Mouse (Mus musculus): ENCODE results near the gene Ovca2. TPM values are rescaled to one million over a fixed set of nuclear protein-coding genes. Genes with fewer than 3 reads are reported as not detected.
"Not testable (repeated sequence)": the region's sequence is repeated elsewhere in the genome, so short reads cannot be mapped to it uniquely, and the experiment has no call there.

Gene Ovca2
- polyA plus RNA-seq, 1 experiment from 2014 or later, result 14.4 TPM

DNA sequence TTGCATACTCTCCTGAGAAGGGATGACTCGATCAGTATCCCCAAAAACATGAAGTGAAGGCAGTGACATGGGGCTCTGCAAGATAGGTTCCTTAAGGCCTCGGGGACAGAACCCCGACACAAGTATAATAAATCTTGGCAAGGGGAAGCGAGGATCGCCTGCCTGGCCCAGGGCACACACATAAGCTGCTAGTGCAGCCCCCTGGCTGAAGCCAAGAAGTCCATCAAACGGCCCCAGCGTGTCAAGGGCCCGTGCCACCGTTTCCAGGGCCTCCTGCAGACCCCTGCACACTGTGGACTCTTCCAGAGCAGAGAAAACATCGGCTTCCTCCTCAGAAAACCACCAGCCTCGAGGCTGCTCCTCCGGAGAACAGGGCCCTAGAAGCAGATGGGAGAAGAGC, 624 bp downstream of the Ovca2 start:
- no peak for ATAC-seq
- H3K9ac ChIP-seq (ENCODE audit: low read depth, low read length), result peak overlapping the region; percentile 89
- 48% methylated on average over 12 of the region's 12 CpGs for WGBS

DNA sequence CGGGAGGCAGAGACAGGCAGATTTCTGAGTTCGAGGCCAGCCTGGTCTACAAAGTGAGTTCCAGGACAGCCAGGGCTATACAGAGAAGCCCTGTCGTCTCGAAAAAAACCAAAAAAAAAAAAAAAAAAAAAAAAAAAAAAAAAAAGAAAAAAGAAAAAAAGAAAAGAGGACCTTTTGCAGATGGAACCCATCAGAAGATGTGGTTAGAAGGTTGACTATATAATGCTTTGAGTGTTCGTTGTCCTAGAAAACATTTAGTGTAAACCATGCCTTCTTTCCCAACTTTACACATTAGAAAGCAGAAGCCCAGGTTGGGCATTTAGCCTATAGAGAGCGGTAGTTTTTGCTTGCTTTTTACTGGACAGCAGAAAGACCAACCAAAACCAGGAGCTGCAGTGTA, 4.1 kb downstream of the Ovca2 start:
- 77% methylated on average over 6 of the region's 6 CpGs for WGBS
- H3K9ac ChIP-seq (ENCODE audit: low read depth, low read length); ATAC-seq; H3K36me3 ChIP-seq (ENCODE audit: control insufficient read depth, insufficient read depth, low read length); H3K27ac ChIP-seq (ENCODE audit: low read depth, low read length); H3K4me2 ChIP-seq (ENCODE audit: low read length); H3K4me3 ChIP-seq (ENCODE audit: low read length); H3K27me3 ChIP-seq (replicated peaks; ENCODE audit: control insufficient read depth, insufficient read depth, low read length); H3K9me3 ChIP-seq (ENCODE audit: control insufficient read depth, low read length): not testable (repeated sequence)
- peaks cover 28% of the 10 kb centered on the region for H3K4me1 ChIP-seq (ENCODE audit: control insufficient read depth, insufficient read depth, low read depth, low read length)

More for the DNA sequence above, 624 bp downstream of the Ovca2 start:
- peaks cover 5% of the 10 kb centered on the region for H3K36me3 ChIP-seq (ENCODE audit: control insufficient read depth, insufficient read depth, low read length)
- no peak overlapping the region for H3K27ac ChIP-seq (ENCODE audit: low read depth, low read length)
- peaks cover 18% of the 10 kb centered on the region for H3K4me1 ChIP-seq (ENCODE audit: control insufficient read depth, insufficient read depth, low read depth, low read length)
- H3K9me3 ChIP-seq (ENCODE audit: control insufficient read depth, low read length), result no peaks in the 10 kb centered on the region
- H3K4me3 ChIP-seq (ENCODE audit: low read length), result peak overlapping the region; percentile 73
- peak overlapping the region; percentile 98 for H3K4me2 ChIP-seq (ENCODE audit: low read length)
- H3K27me3 ChIP-seq (replicated peaks; ENCODE audit: control insufficient read depth, insufficient read depth, low read length), result no peaks in the 10 kb centered on the region

DNA sequence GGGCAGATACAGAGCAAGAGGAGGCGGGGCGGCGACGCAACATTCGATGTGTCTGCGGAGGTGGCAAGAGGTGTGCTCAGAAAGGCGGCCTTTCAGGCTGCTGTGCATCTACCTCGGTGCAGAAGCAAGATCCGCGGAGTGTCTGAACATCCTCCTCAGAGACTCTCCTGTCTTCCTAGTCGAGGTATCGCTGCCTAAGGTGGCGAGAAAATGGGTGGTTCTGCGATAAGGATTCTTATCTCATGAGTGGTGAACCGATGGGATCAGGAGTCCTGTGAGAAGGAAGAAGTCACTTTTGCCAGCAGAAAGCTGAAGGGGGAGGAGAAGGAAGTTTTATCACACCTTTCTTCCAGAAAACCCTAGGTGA, 4.9 kb downstream of the Ovca2 start:
- Histone ChIP-seq H3K4me3 (ENCODE audit: low read length) (peak overlapping the region; percentile 76), H3K4me1 (ENCODE audit: control insufficient read depth, insufficient read depth, low read depth, low read length) (peaks cover 32% of the 10 kb centered on the region), H3K27me3 (replicated peaks; ENCODE audit: control insufficient read depth, insufficient read depth, low read length) (peaks cover 2% of the 10 kb centered on the region; the same call in 1 of the 2 replicates), H3K9ac (ENCODE audit: low read depth, low read length) (peak overlapping the region; percentile 73), H3K9me3 (ENCODE audit: control insufficient read depth, low read length) (no peaks in the 10 kb centered on the region), H3K27ac (ENCODE audit: low read depth, low read length) (peak overlapping the region; percentile 84), H3K36me3 (ENCODE audit: control insufficient read depth, insufficient read depth, low read length) (no peaks in the 10 kb centered on the region; the same call in 1 of the 2 replicates), H3K4me2 (ENCODE audit: low read length) (peak overlapping the region; percentile 77)
- no peak for ATAC-seq
- 3% methylated on average over 15 of the region's 15 CpGs for WGBS

DNA sequence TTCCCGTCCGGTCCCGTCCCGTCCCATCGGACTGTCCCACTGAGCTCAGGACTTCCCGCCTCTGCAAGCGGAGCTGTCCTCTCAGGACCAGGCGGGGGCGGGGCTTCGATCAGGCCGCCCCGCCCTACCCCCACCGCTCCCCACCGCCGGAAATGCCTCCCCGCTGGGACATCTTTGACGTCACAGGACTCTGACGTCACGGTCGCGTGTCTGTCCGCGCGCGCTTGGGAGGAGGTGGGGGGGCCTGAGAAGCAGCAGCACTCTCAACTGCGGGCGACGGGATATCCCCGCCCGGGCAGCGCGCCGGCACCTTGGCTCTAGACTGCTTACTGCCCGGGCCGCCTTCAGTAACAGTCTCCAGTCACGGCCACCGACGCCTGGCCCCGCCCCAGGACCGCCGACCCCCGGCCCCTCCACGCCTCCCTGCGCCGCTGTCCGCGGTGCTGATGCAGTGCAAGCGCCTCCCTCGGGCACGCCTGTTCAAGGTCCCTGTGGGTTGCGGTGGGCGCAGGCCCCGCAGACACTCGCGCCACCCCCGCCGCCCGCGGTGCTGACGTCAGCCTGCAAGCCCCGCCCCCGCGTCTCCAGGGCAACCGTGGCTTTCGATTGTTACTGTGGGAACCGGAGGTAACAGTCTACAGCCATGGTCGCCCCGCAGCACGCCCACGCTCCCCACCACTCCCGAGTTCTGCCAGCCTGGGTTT, 5.4 kb downstream of the Ovca2 start:
- H3K27me3 ChIP-seq (replicated peaks; ENCODE audit: control insufficient read depth, insufficient read depth, low read length), result peaks cover 7% of the 10 kb centered on the region; the same call in 1 of the 2 replicates
- H3K4me1 ChIP-seq (ENCODE audit: control insufficient read depth, insufficient read depth, low read depth, low read length), result peaks cover 37% of the 10 kb centered on the region
- H3K9me3 ChIP-seq (ENCODE audit: control insufficient read depth, low read length), result no peaks in the 10 kb centered on the region
- H3K36me3 ChIP-seq (ENCODE audit: control insufficient read depth, insufficient read depth, low read length), result no peaks in the 10 kb centered on the region; the same call in 1 of the 2 replicates
- WGBS, result under 1% methylated on average over 68 of the region's 71 CpGs
- peak overlapping the region; percentile 84 for H3K27ac ChIP-seq (ENCODE audit: low read depth, low read length)
- peak overlapping the region; percentile 76 for H3K4me3 ChIP-seq (ENCODE audit: low read length)
- peak overlapping the region; percentile 73 for H3K9ac ChIP-seq (ENCODE audit: low read depth, low read length)
- peak; percentile 62 for ATAC-seq
- peak overlapping the region; percentile 77 for H3K4me2 ChIP-seq (ENCODE audit: low read length)

DNA sequence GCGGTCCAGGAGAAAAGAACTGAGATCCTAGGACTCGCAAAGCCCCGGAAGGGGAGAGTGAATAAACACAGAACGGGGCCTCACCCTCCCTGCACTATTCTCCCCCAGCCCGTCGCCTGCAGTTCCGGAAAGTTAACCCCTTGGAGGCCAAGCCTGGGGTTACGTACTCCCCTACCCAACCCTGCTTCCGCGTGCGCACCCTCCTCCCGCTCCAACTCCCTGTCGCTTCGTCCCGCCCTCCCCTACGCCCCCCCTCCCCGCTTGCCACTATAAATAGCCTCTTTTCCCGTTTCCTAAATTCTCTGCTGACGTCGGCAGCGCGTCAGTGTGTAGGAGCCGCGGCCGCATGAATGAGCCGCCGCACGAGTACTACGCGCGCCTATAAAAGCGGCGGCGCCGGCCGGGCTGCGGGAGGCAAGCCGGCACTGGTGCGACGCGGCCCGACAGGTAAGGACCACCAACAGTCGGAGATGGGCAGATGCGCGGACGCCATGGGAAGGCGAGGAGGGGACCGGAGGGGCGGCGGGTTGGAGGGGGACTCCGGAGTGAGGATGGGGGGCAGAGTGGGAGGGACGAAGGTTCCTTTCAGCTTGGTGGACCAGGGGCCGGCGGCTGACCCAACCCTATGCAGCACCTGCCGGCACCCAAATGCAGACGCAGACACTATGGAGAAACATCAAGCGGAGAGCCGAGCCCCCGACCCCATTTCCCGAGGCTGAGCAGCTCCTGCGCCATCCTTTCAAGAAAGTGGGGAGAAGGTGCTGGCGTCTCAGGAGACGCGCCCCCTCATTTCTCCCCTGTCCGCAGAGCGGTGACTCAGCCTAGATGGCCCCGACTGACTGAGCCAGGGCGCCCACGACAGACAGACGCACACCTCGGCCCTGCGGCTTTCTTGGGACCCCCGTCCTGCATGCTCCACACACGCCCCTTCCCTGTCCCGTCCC, 6.2 kb downstream of the Ovca2 start:
- H3K36me3 ChIP-seq (ENCODE audit: control insufficient read depth, insufficient read depth, low read length), result no peaks in the 10 kb centered on the region; the same call in 1 of the 2 replicates
- peak overlapping the region; percentile 77 for H3K4me2 ChIP-seq (ENCODE audit: low read length)
- H3K27ac ChIP-seq (ENCODE audit: low read depth, low read length), result peak overlapping the region; percentile 41; the same call in 1 of the 2 replicates
- peaks cover 32% of the 10 kb centered on the region for H3K4me1 ChIP-seq (ENCODE audit: control insufficient read depth, insufficient read depth, low read depth, low read length)
- H3K27me3 ChIP-seq (replicated peaks; ENCODE audit: control insufficient read depth, insufficient read depth, low read length), result peaks cover 9% of the 10 kb centered on the region
- no peaks in the 10 kb centered on the region for H3K9me3 ChIP-seq (ENCODE audit: control insufficient read depth, low read length)
- ATAC-seq, result no peak
- peak overlapping the region; percentile 73 for H3K9ac ChIP-seq (ENCODE audit: low read depth, low read length)
- H3K4me3 ChIP-seq (ENCODE audit: low read length), result peak overlapping the region; percentile 76
- WGBS, result under 1% methylated on average over 71 of the region's 75 CpGs

DNA sequence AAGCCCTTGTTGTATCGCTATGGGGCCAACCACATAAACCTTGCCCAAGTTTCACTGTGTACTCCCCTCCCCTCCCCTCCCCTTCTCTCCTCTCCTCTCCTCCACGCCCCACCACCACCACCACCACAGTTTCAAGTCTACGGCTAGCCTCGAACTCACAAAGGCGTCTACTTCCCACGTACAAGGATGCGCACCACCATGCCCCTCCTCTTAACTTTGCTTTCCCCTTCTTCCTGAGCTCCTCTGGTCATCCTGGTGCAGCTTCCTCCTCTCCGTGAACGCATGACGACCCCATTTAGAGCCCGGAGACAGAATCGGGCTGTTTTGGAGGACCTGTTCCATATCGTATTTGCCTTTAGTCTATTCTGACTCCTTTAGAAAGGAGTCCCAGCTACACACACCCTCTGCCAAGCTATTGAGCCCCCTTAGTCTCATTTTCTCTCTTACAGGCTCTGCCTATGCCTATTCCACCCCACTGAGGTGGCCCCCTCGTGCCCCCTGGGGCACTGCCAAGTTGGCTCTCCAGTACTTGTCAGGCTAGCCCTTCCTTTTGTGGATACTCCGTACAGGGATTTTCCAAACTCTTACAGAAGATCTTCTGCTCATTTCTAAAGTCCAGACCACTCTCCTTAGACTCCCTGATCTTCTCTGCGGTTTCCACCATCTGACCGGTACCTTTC, 7.3 kb downstream of the Ovca2 start:
- no peaks in the 10 kb centered on the region for H3K36me3 ChIP-seq (ENCODE audit: control insufficient read depth, insufficient read depth, low read length)
- no peaks in the 10 kb centered on the region for H3K9me3 ChIP-seq (ENCODE audit: control insufficient read depth, low read length)
- no peak overlapping the region for H3K9ac ChIP-seq (ENCODE audit: low read depth, low read length)
- peaks cover 20% of the 10 kb centered on the region for H3K27me3 ChIP-seq (replicated peaks; ENCODE audit: control insufficient read depth, insufficient read depth, low read length)
- WGBS, result 8% methylated on average over 17 of the region's 17 CpGs
- peaks cover 36% of the 10 kb centered on the region for H3K4me1 ChIP-seq (ENCODE audit: control insufficient read depth, insufficient read depth, low read depth, low read length)
- H3K27ac ChIP-seq (ENCODE audit: low read depth, low read length), result no peak overlapping the region
- no peak overlapping the region for H3K4me3 ChIP-seq (ENCODE audit: low read length)
- no peak for ATAC-seq
- H3K4me2 ChIP-seq (ENCODE audit: low read length), result peak overlapping the region; percentile 92

DNA sequence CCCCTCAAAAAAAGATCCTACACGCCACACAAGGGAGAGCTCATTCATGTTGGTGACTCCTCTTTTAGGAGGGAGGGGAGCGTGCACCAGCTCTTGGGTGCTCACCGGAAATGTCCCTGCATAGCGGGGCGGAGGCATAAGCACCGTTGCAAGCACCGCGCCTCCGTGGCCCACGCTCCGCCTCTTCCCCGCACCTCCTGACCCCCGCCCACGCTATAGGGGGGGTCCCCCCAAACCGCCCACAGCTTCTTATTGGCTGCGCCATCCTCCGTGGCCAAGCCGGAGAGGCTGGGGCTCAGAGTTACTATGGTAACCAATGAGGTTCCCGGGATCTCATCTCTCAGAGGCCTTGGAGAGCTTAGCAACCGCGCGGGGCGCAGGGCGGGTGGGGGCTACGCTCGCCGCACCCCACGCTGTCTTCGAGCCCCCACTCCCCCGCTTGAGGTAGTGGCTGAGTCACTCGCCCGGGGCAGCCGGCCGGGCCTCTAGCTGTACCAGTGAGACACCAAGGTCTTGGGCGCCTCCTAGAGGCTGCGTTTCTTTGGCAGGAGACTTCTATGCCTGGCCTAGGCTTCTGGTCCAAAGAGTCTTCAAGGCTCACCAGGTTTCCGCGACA, 8.4 kb downstream of the Ovca2 start:
- H3K36me3 ChIP-seq (ENCODE audit: control insufficient read depth, insufficient read depth, low read length), result no peaks in the 10 kb centered on the region
- H3K27ac ChIP-seq (ENCODE audit: low read depth, low read length), result peak overlapping the region; percentile 55
- peak overlapping the region; percentile 48 for H3K4me3 ChIP-seq (ENCODE audit: low read length)
- WGBS, result under 1% methylated on average over 36 of the region's 38 CpGs
- peak overlapping the region; percentile 92 for H3K4me2 ChIP-seq (ENCODE audit: low read length)
- H3K27me3 ChIP-seq (replicated peaks; ENCODE audit: control insufficient read depth, insufficient read depth, low read length), result peaks cover 31% of the 10 kb centered on the region
- peak overlapping the region; percentile 52 for H3K9ac ChIP-seq (ENCODE audit: low read depth, low read length)
- no peaks in the 10 kb centered on the region for H3K9me3 ChIP-seq (ENCODE audit: control insufficient read depth, low read length)
- H3K4me1 ChIP-seq (ENCODE audit: control insufficient read depth, insufficient read depth, low read depth, low read length), result peaks cover 46% of the 10 kb centered on the region
- ATAC-seq, result peak; percentile 79

DNA sequence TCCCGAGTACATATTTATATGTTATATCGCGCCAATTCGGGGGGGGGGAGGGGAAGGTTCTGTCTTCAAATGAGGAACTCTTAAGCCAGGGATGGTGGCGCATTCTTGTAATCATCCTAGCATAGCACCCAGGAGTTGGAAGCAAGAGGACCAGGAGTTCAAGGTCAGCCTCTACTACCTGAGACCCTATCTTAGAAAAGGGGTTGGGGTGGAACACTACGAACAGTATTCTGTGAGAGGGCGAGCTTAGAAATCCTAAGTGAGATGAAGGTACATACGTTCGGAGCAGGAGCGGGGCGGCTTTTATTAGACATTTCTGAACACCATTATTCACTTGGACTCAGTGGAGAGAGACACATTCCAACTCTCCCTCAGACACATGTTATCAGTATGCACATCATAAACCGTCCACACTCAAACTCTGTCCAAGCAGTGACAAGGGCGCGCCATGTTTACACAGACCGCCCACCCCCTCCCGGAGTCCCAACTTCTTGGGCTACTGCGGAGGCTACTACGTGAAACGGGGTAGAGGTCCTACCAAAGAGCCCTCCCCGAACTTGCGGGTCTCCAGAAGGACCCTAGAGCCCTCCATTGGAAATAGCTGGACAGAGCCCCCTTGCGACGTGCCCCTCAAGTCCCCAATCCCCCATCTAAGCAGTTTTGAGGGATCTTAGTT, 9.1 kb downstream of the Ovca2 start, which contains the start of gene Hic1:
Gene Hic1, minus strand, starts transcription at position 115 of the 676 bp plus-strand sequence.
- H3K4me2 ChIP-seq (ENCODE audit: low read length), result peak within 1 kb of the TSS; percentile 92
- H3K27me3 ChIP-seq (replicated peaks; ENCODE audit: control insufficient read depth, insufficient read depth, low read length), result peaks cover 38% of the 10 kb centered on the region
- no peaks in the 10 kb centered on the region for H3K36me3 ChIP-seq (ENCODE audit: control insufficient read depth, insufficient read depth, low read length)
- peak within 1 kb of the TSS; percentile 66 for H3K27ac ChIP-seq (ENCODE audit: low read depth, low read length)
- 4% methylated on average over 23 of the region's 23 CpGs for WGBS
- H3K4me3 ChIP-seq (ENCODE audit: low read length), result peak within 1 kb of the TSS; percentile 48
- peak; percentile 1; the same call in 1 of the 2 replicates for ATAC-seq
- H3K4me1 ChIP-seq (ENCODE audit: control insufficient read depth, insufficient read depth, low read depth, low read length), result peaks cover 46% of the 10 kb centered on the region
- H3K9me3 ChIP-seq (ENCODE audit: control insufficient read depth, low read length), result no peaks in the 10 kb centered on the region
- H3K9ac ChIP-seq (ENCODE audit: low read depth, low read length), result peak within 1 kb of the TSS; percentile 65
